Mouse (Mus musculus) G1E (cell line): ENCODE data around the gene Klf12. TPM values are rescaled to one million over a fixed set of nuclear protein-coding genes. Genes with fewer than 3 reads are reported as not detected.

Experiments
- ATAC-seq: 2 replicates; pipeline ENCODE4 v1.8.0; 2016; ENCODE audit warnings: mild to moderate bottlenecking; ENCODE audit not compliant: insufficient number of reproducible peaks, poor library complexity, low FRiP score, severe bottlenecking; ENCODE audit errors: extremely low read depth
- DNase-seq: peaks from one replicate; pipeline ENCODE4 v3.0.0; 2012; ENCODE audit warnings: low spot score
- H3K27me3 ChIP-seq: 2 replicates; pipeline ENCODE4 v1.6.1; 2012; ENCODE audit warnings: mild to moderate bottlenecking, low read length, inconsistent platforms; ENCODE audit not compliant: insufficient read depth
- H3K36me3 ChIP-seq: replicated peaks from 2 replicates; pipeline ENCODE3; 2012; ENCODE audit warnings: mild to moderate bottlenecking, inconsistent platforms
- H3K4me1 ChIP-seq: 2 replicates; pipeline ENCODE4 v1.6.1; 2012; ENCODE audit warnings: low read depth, low read length, inconsistent platforms, mixed read lengths; ENCODE audit not compliant: insufficient read depth
- H3K4me3 ChIP-seq: 2 replicates; pipeline ENCODE4 v1.5.1; 2012; ENCODE audit warnings: low read depth, mild to moderate bottlenecking, inconsistent platforms, low read length, moderate library complexity, mixed read lengths
- H3K9me3 ChIP-seq: replicated peaks from 2 replicates; pipeline ENCODE4 v1.6.1; 2012; ENCODE audit warnings: inconsistent platforms
- CTCF ChIP-seq: IDR thresholded peaks from 2 replicates; pipeline ENCODE4 v1.5.1; 2012; ENCODE audit warnings: low read depth, low read length, inconsistent platforms, mixed read lengths
- GATA1 ChIP-seq: IDR thresholded peaks from 2 replicates; pipeline ENCODE4 v1.6.1; 2012; ENCODE audit warnings: borderline replicate concordance, low read length, inconsistent platforms, mixed read lengths
- GATA2 ChIP-seq: IDR thresholded peaks from 2 replicates; pipeline ENCODE4 v1.6.1; 2012; ENCODE audit warnings: low read depth, low read length, inconsistent platforms, borderline replicate concordance
- POLR2AphosphoS5 ChIP-seq: IDR thresholded peaks from 2 replicates; pipeline ENCODE4 v1.6.1; 2012; ENCODE audit warnings: low read depth, low read length, inconsistent platforms; ENCODE audit not compliant: insufficient replicate concordance
- TAL1 ChIP-seq: conservative IDR thresholded peaks from 2 replicates; pipeline ENCODE4 v1.6.1; 2012; ENCODE audit warnings: low read depth, low read length, inconsistent platforms, mixed read lengths
- polyA plus RNA-seq: library from polyadenylated mRNA; stranded (reverse); fragments of >175 nt; gene quantifications from 2 replicates; pipeline ENCODE4 v1.2.3, GENCODE M21; 2012
- total RNA-seq, 2 experiments: library from RNA; stranded (forward) in 1 of 2; stranded (reverse) in 1 of 2; fragments of 200-1000 nt in 1 of 2; fragments of >200 nt in 1 of 2; fragmentation: Nextera tagmentation in 1 of 2; gene quantifications; 2 replicates each; pipeline ENCODE4 v1.2.3; 2014 to 2017

Gene Klf12
- total and polyA plus RNA-seq, 3 experiments = 0.27 TPM; not detected in 2

DNA sequence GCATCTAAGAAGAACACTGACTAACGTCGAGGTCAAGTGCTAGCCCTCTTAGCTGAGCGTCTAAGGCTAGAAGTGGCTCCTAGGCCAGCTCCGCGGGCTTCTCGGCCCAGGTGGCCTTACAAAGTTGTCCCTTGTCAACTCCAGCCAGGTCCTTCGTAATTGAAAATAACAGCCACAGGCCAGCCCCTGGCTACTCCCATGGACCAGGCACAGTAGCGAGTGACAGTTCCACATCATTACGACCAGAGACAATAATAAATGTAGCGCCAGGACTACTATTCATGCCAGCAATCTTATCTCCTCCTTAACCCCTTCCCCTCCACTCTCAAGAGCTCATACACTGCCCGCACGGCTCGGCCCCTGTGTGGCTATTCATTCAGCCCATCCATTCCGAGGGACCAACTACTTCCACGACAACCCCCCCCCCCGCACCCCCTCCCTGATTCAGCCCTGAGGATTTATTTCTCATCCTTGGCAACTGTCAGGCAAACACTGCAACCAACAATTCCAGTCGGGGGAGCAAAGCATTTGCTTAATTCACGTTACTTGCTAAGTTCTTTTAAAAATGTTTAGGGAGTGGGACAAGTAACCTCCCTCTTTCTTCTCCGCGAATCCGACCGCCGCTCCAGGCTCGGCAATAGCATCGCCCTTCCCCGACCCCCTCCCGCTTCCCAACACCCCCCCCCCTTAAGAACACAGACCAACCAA lies 914 bp downstream of the Klf12 start:
- no peak overlapping the region for H3K4me3 ChIP-seq
- ATAC-seq (no peak), DNase-seq (no peak)
- no peaks in the 10 kb centered on the region for H3K36me3 ChIP-seq
- no peak for TF ChIP-seq CTCF
- no peak for TF ChIP-seq GATA2
- no peak for TF ChIP-seq POLR2AphosphoS5
- TF ChIP-seq GATA1 = no peak
- TF ChIP-seq TAL1 = no peak
- H3K27me3 ChIP-seq = no peaks in the 10 kb centered on the region; the same call in 1 of the 2 replicates
- H3K9me3 ChIP-seq = peaks cover 49% of the 10 kb centered on the region
- H3K4me1 ChIP-seq = no peaks in the 10 kb centered on the region

DNA sequence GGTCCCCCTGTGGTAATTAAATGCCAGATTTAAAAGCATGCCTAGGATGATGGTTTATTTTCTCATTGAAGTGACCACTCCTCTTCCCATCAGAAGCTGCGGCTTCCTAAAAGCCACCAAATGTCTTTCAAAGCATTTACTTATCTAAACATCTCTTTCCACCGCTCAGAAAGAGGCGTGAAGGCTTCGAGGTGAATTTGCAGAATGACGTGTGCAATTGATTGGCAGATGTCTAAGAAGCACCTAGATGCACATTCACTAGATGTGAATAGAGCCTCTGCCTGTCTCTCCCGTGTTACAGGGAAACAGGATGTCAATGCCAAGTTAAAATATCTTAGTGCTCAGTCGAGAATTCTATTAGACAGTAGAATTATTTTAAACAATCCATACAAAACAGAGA lies 1.8 kb downstream of the Klf12 start:
- peaks cover 54% of the 10 kb centered on the region for H3K9me3 ChIP-seq
- H3K27me3 ChIP-seq = no peaks in the 10 kb centered on the region; the same call in 1 of the 2 replicates
- TF ChIP-seq POLR2AphosphoS5 (no peak), CTCF (no peak), GATA1 (no peak), GATA2 (no peak), TAL1 (no peak)
- H3K4me1 ChIP-seq = no peaks in the 10 kb centered on the region
- ATAC-seq = no peak
- no peak overlapping the region for H3K4me3 ChIP-seq
- H3K36me3 ChIP-seq = no peaks in the 10 kb centered on the region
- DNase-seq = no peak

DNA sequence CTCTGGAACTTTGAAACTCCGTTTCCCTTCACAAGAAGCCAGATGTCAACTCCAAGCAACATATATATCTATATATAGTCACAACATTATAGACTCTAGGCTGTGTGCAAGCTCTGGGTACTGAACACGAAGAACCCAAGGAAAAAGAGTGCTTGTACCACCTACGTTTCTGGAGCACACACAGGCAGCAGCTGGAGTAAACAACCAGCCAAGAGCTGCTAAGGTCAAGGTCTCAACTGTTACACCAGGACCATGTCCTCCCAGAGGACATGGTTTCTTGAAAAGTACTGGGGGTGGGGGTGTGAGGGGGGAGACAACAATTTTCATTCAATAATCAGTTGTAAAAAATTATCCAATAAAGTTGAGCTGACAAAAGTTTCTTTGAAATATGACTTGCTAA lies 2.7 kb downstream of the Klf12 start:
- Histone ChIP-seq H3K4me3 (no peak overlapping the region), H3K4me1 (no peaks in the 10 kb centered on the region), H3K36me3 (no peaks in the 10 kb centered on the region), H3K9me3 (peaks cover 56% of the 10 kb centered on the region), H3K27me3 (no peaks in the 10 kb centered on the region; the same call in 1 of the 2 replicates)
- ATAC-seq = no peak
- TF ChIP-seq TAL1 = no peak
- TF ChIP-seq GATA1 = no peak
- no peak for DNase-seq

DNA sequence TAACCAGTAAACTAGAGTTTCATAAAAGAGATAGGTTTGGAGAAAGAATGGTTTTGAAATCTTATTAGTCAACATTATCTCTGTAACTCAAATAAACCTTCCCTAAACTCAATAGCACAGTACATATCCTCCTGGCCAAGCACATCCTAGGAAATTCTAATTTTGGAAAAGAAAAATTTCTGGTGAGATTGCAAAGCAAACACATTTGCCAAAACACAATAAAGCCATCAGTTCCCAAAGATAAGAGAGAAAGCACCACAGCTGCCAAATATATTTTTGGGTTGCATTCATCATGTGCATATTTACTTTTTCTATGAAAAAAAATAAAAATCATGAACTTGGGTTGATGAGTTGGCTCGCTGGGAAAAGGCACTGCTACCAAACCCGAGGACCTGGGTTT lies 10.3 kb downstream of the Klf12 start:
- no peak for DNase-seq
- TF ChIP-seq CTCF (no peak), TAL1 (no peak), POLR2AphosphoS5 (no peak), GATA2 (no peak), GATA1 (no peak)
- no peak overlapping the region for H3K4me3 ChIP-seq
- ATAC-seq = no peak
- H3K9me3 ChIP-seq = peaks cover 37% of the 10 kb centered on the region
- H3K36me3 ChIP-seq = no peaks in the 10 kb centered on the region
- no peaks in the 10 kb centered on the region for H3K4me1 ChIP-seq
- H3K27me3 ChIP-seq = no peaks in the 10 kb centered on the region

DNA sequence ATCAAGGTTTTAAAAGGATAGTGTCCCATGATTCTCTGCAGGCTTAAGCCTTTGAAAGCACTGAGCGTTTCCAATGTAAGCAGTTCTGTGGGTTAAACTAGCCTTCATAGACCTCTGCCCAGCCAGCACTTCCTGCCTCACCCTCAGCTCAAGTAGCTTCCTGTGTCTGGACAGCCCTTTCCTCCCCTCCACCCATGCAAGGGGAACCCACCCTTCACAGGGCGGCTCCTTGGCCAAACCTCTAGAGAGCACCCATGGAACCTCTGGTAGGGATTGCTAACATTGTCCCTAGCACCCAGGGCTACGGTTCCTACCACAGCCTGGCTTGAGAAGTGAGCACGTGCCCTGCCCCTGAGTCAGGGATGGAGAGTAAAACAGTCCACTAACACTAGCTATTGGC lies 23.9 kb downstream of the Klf12 start:
- TF ChIP-seq GATA1 (no peak), CTCF (no peak), GATA2 (no peak), POLR2AphosphoS5 (no peak), TAL1 (no peak)
- Histone ChIP-seq H3K4me3 (no peak overlapping the region), H3K27me3 (no peaks in the 10 kb centered on the region), H3K4me1 (no peaks in the 10 kb centered on the region), H3K9me3 (peaks cover 25% of the 10 kb centered on the region), H3K36me3 (no peaks in the 10 kb centered on the region)
- no peak for DNase-seq
- ATAC-seq = no peak

DNA sequence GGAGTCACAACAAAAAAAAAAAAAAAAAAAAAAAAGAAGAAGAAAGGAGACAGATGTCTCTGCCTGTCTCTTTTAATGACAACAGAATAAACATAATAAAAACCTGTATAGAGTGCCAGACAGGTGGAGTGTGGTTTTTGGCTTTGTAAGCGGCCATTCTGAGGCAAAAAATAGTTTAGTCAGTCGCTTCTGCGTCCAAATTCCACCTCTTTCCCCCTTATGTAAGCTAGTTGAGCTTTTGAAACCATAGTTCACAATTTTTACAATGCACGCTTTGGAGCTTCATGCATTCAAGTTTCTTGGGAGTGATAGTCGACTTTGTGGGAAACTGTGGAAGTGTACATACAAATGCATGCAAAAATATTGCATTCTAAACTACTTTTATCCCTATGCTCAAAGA lies 41.4 kb downstream of the Klf12 start:
- ATAC-seq (no peak), DNase-seq (no peak)
- H3K27me3 ChIP-seq = no peaks in the 10 kb centered on the region
- no peak for TF ChIP-seq TAL1
- no peak for TF ChIP-seq GATA2
- TF ChIP-seq POLR2AphosphoS5 = no peak
- no peak for TF ChIP-seq GATA1
- TF ChIP-seq CTCF = no peak
- H3K4me1 ChIP-seq = no peaks in the 10 kb centered on the region
- H3K9me3 ChIP-seq = peaks cover 36% of the 10 kb centered on the region
- no peaks in the 10 kb centered on the region for H3K36me3 ChIP-seq
- H3K4me3 ChIP-seq = no peak overlapping the region

DNA sequence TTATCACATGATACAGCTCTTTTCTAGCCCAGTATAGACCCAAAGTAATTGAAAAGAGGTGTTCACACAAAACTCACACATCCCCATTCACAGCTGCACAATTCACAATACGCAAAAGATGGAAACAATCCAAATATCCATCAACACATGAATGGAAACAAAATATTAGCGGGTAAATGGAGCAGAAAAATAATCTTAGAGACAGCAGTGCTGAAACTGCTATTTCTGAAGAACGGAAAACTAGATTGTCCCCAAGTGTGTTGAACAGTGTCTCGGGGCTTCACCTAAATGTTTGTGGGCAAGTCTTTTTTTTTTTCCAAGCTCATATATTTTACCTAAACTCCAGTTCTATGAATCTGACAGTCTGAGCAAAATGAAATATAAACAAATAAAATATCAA lies 44.6 kb downstream of the Klf12 start:
- no peak for DNase-seq

More for the DNA sequence above, 44.6 kb downstream of the Klf12 start:
- TF ChIP-seq CTCF = no peak
- no peak for TF ChIP-seq GATA1
- TF ChIP-seq POLR2AphosphoS5 = no peak
- no peak for TF ChIP-seq GATA2
- TF ChIP-seq TAL1 = no peak
- no peak for ATAC-seq
- Histone ChIP-seq H3K9me3 (peaks cover 47% of the 10 kb centered on the region), H3K4me1 (no peaks in the 10 kb centered on the region), H3K27me3 (no peaks in the 10 kb centered on the region), H3K36me3 (no peaks in the 10 kb centered on the region), H3K4me3 (no peak overlapping the region)
